Mouse (Mus musculus) liver, postnatal 0 days (tissue): Measurements from ENCODE around the gene Taco1.

Experiments used
- CTCF ChIP-seq: sonication (generic); IDR thresholded peaks from 2 replicates; pipeline ENCODE4 v1.5.1; 2016; ENCODE audit warnings: antibody characterized with exemption, low read depth
- EP300 ChIP-seq: IDR thresholded peaks from 2 replicates; pipeline ENCODE4 v1.6.1; 2016; ENCODE audit warnings: antibody characterized with exemption, low read depth, mild to moderate bottlenecking

GRCm38 (mm10) chr11:106098223-106098622 is 32.4 kb downstream of the Taco1 start:
- TF ChIP-seq CTCF: no peak
- TF ChIP-seq EP300: no peak
